Mouse (Mus musculus) urinary bladder, postnatal 36 days (tissue): ENCODE measurements at regions not wholly inside any gene's neighbourhood (a gene's known extent, or its start where the extent isn't known, plus 50 kb on each side); places are given as distances from the start of the nearest gene placed in this dataset.

Source experiments
- DNase-seq, 2 experiments: peaks; one replicate each; pipeline ENCODE4 v3.0.0; 2022; ENCODE audit warnings: low spot score in 2 of 2, mixed read lengths in 1 of 2

GRCm38 (mm10) chr8:26354516-26354915 is 235.2 kb downstream of the Gm45692 start:
- DNase-seq: no peak

DNA sequence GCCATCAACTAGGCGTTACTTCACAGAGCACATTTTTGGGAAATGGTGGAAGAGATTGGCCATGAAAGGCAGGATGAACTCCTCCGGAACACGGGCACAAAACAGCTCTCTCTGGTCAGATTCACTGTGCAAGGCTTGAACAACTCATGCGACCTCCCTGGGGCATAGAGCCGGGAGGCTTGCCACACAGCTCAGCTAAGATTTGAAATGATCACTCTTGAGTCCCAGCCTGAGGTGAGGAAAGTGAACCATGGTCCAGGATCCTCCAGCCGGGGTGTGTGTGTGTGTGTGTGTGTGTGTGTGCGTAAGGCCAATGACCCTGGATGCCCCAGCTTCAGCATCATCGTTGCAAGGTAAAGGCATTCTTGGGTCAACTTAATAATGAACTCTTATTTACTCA is 237.5 kb downstream of the Gm45692 start:
- DNase-seq: peak in 1 of 2 experiments; percentile 43

DNA sequence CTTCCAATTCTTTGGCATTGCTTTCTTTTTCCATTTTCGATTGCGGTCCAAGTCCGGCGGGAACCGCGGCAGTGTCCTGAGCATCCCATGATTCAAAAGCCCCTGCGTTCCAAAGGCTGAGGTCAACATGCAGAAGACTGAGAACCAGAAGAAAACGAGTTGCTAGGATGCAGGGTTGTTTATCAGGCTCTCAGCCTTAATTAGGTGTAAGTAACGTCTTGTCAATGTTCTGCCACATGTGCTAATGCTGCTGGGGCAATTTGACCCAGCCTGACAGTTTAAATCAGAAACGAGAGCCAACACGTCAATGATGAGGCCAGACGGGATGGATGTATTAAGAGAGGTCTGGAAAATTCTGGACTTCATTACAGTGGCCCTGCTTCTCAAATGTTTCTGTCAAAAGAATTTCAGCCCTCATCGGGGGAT is 239.4 kb downstream of the Gm45692 start:
- no peak for DNase-seq

DNA sequence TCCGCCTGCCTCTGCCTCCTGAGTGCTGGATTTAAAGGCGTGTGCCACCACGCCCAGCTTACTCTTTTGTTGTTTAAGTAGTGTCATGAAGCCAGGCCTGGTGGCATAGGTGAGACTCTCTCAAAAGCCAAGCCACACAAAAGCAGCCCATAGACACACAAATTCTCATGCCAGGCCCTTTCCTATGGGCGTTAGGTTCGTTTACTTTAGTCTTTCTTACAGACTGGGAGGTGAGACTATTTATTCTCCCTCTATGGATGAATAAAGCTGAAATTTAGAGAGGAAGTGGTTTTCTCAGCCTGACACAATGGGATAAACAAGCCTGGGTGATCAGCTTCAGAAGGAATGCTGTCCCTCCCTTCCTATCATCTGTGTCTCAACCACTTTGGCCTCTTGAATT is 243.0 kb downstream of the Gm45692 start:
- no peak for DNase-seq

- DNase-seq: no peak
Observed at GRCm38 (mm10) chr8:26363616-26364015, 244.3 kb downstream of the Gm45692 start.

DNA sequence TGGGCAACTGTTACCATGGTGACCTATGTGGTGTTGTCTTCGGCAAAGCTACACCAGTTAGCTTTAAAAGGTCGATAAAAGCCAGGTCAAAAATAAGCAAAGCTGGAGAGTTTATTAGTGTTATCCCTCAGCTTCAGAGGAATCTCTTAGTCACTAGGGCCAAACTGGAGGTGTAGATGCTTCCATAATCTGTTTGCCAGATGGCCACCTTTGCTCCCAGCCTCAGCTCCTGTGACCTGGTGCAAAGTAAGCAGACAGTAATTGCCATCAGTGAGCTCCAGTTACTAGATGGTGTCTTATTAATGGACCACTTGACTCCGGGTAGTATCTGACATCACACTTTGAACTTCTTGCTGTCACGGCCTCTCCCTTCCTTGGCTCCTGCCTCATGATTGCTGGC is 245.3 kb downstream of the Gm45692 start:
- DNase-seq: no peak

GRCm38 (mm10) chr8:26380668-26381067 is 261.3 kb downstream of the Gm45692 start:
- peak; percentile 44 to 56 for DNase-seq

GRCm38 (mm10) chr8:26382426-26382825 is 263.1 kb downstream of the Gm45692 start:
- no peak for DNase-seq

DNA sequence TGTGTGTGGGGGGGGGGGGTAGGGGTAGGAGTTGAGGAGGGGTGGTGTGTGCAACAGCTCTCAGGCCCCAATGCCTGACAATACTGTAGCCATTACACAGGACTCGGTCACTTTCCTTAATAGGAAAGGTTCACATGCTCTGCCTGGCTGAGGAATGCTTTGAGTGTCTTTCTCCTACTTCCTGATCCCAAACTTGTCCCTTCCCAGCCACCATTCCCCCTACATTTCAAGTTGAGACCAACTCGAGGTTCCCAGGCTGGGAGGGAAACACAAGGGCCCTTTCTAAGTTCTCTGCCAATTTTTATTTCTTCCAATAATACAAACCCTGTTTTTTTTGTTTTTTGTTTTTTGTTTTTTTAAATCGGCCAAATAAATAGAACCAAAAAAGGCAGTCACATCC is 264.6 kb downstream of the Gm45692 start:
- DNase-seq: no peak

GRCm38 (mm10) chr8:26384305-26384993 is 265.1 kb downstream of the Gm45692 start:
- peak; percentile 8 to 62 for DNase-seq

DNA sequence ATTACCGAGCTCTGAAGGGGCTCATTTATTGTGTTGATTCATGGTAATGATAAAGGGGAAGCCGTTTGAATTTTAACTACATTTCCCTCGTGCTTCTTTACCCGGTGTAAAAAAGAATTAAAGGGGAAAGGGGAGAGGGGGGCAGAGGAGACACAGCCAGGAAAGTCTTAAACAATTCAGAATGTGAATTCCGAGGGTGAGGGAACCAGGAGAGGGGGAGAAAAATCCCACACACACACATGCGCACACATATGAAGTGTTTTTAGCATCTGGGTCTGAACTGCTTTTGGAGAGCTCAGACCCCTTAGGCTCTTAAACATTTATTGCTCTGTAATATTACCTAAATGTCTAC is 265.6 kb downstream of the Gm45692 start:
- DNase-seq: no peak

DNA sequence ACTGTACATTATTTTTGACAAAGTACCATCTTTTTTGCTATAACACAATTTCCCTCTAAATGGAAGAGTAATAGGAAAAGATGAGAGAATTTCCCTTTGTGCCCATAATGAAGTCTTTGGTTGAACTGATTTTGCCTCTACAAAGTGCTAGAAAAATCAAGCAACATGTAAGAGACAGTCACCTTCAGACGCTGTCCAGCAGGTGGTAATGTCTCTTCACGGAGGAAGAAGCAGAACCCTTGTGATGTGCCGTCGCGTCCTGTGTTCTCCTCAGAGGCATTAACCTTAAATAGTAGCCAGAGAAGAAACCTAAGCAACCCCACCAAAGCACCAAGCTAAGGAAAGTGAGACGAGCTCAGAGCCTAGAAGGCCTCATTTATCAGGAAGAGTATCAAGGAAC is 275.7 kb downstream of the Gm45692 start:
- no peak for DNase-seq

DNA sequence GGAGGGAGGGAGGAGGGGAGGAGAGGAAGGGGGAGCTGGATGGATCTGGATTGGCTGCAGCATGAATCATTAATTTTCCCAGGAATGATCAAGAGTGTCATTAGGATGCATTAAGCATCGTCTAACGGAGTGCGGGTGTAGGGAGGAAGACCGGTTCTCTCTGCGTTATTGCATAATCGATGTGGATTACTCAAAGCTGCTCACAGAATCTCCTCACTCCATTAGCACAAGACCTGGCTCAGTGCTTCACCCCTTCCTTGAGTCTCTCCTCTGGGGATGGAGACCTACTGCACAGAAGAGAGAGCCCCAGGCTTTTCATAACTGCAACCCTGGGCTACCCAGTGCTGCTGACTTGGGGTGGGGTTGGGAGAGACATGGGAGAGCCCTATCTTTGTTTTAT is 300.7 kb downstream of the Gm45692 start:
- no peak for DNase-seq

DNA sequence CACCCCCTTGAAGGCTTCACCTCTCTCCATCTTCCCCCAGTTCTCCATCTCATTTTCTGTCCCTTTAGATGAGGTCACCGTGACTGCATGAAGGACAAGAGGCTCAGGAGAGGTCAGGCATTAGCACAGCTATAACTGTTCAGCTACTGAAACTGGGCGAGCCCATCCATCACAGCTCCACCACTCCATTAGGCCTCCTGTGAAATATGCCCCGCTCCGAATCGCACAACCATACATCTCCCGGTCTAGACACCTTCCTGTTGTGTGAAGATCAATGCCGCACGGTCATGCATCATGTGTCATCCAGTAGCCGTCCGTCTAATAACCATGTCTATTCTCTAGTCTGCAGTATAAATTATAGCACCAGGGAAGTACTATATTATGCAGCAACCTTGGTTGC is 301.2 kb downstream of the Gm45692 start:
- no peak for DNase-seq

GRCm38 (mm10) chr8:26427311-26427710 is 308.0 kb downstream of the Gm45692 start:
- DNase-seq: no peak

DNA sequence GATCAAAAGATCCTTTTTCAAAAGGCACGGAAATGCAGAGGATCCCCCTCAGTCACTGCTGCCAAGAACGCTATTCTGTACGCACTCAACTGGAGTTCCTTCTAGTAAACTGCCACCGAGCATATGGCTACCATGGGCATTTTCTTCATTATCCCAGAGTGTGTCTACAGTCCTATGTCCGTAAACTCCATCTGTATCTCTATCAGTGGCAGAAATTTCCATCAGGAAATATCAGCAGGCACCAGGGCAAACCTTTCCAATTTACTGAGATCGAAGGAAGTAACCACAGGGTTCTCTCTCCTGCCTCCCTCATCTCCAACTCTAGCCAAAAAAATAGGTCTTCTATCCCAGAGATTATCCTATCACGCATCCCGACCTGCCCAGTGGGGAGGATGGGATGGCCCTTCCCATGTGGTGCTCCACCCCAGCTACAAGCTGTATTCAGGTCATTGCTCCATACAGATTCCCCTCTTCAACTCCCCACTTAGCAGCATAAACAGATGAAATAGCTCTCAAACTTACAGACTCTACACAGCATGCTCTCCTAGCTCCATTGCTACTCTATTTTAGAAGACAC is 310.5 kb downstream of the Gm45692 start:
- no peak for DNase-seq

GRCm38 (mm10) chr8:26432161-26432919 is 313.0 kb downstream of the Gm45692 start:
- DNase-seq: no peak

- no peak for DNase-seq
Observed at GRCm38 (mm10) chr8:26436236-26436635, 316.9 kb downstream of the Gm45692 start.

GRCm38 (mm10) chr8:26437571-26437970 is 318.2 kb downstream of the Gm45692 start:
- no peak for DNase-seq

DNA sequence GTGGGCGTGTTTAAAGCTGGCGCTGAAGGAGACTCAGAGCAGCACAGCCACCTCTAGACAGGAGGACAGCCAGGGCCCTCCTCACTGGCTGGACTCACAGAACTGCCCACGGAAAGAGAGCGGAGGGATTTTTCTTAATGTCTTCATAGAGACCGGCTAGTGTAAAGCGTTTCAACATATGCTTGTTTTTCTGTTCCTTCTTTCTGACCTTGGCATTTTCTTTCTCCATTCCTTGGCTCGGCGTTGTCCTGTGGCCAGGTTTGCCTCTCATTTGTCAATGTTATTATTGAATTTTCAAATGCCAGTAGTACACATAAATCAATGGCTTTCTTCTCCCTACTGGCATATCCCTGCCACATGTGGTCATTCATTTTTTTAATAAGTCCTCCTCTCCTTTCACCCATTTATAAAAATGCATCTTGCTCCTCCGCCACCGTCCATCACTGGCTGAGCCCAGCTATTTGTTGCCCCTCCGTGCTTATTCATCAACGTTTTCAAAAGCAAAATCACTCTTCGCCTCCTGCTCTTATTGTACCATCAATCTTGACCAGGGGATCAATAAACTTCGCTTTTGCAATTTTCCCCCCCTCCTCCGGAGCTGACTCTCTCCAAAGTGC is 319.0 kb downstream of the Gm45692 start:
- no peak for DNase-seq

DNA sequence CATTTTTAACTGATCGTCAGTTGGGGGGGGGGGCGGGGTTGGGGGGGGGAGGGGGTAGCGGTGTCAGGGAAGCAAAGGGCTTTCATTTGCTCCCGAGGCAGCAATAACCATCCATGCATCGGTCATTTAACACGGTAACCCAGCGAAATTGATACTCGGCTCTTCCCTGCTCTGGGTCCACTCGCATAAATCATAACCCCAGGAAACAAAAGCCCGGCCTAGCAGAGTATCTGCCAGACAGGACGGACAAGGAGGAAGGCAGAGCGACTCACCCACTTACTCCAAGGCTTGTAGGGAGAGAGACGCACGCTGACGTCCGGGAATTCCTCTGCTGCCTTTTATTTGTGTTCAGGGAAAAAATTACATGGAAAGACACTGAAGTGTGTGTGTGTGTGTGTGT is 319.5 kb downstream of the Gm45692 start:
- no peak for DNase-seq

DNA sequence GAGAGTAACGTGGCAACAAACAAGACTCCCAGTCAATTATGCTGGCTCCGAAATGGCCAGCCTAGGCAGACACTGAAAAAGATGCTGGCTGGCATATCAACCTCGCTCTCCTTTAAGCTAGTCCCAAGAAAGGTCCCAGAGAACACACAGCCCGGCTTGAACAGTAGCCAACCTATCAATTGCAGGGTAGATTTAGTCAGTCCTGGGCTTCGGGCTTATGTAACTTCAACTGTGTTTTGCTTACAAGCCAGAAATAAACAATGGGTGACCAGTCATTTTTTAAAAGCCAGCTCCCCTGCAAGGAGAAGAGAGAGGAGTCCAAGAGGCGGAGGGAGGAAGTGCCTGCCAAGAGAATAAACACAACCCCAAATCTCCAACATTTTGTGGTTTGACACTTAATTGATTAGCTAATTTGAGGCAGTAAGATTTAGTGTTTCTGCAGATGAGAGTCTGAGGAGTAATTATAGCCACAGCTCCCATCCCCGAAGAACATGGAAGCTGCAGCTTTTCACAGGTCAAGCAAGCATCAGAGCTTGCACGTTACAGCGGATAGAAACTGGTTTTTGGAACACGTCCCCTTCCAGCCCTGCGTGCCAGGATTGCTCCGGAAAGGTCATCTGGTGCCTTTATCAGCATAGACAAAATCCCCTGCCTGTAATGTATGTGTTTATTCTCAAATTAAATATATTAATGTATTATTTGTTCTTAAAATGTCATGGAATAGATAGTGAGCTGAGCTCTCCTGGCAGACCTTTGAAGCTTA is 322.1 kb downstream of the Gm45692 start:
- peak in 1 of 2 experiments; percentile 9 for DNase-seq
